Mouse (Mus musculus): Measurements from ENCODE around the gene Vav3.

- TF ChIP-seq USF1 (IDR thresholded peaks at IDR 0.05; ENCODE audit: low read depth, low read length) (no peak), POLR2A (IDR thresholded peaks at IDR 0.05; ENCODE audit: low read depth, low read length) (no peak), EP300 (IDR thresholded peaks at IDR 0.05; ENCODE audit: low read length) (no peak), E2F4 (IDR thresholded peaks at IDR 0.05; ENCODE audit: insufficient replicate concordance, low read depth, low read length) (no peak), CHD2 (IDR thresholded peaks at IDR 0.05; ENCODE audit: low read length) (no peak), CTCF (conservative IDR thresholded peaks at IDR 0.05 in 1 of 2, IDR thresholded peaks at IDR 0.05 in 1 of 2; ENCODE audit: low read depth in 2 of 2, low read length in 2 of 2) (no peak), MAFK (IDR thresholded peaks at IDR 0.05; ENCODE audit: insufficient replicate concordance, low read length) (no peak), KAT2A (IDR thresholded peaks at IDR 0.05; ENCODE audit: insufficient replicate concordance, low read length) (no peak), ETS1 (conservative IDR thresholded peaks at IDR 0.05; ENCODE audit: low read depth, low read length) (no peak), GABPA (IDR thresholded peaks at IDR 0.05; ENCODE audit: insufficient replicate concordance, low read depth, low read length) (no peak), MAX (IDR thresholded peaks at IDR 0.05; ENCODE audit: low read length) (no peak), UBTF (IDR thresholded peaks at IDR 0.05; ENCODE audit: low read depth, low read length) (no peak)
These were observed 312.6 kb downstream of the Vav3 start for GRCm38 (mm10) chr3:109652860-109653631.
